Mouse (Mus musculus) left cerebral cortex, postnatal 10 days (tissue): ENCODE data around the gene Hist2h2aa1. TPM values are rescaled to one million over a fixed set of nuclear protein-coding genes. Genes with fewer than 3 reads are reported as not detected.

Experiments used
- microRNA-seq: library from miRNA; unstranded; fragments of <30 nt; microRNA quantifications from one replicate; pipeline ENCODE4 v1.2.0, GENCODE M21; 2022
- total RNA-seq, 2 experiments: library from RNA; stranded (reverse); gene quantifications; 2 replicates each; pipeline ENCODE4 v1.2.3; 2021

Hist2h2aa1 gene
- total RNA-seq, 2 experiments from 2014 or later = 2.8 to 6.5 TPM

Small RNAs within 50 kb of the gene (microRNA-seq; reads per million reads assigned to microRNA genes)
- gene Gm44492 (not detected), gene Gm47311 (not detected), gene Gm47313 (not detected)

Other genes starting within 250 kb of the Hist2h2aa1 start
- 10 to 100 TPM; 56.2 to 56.3 TPM for gene Plekho1, start 249.5 kb upstream of the Hist2h2aa1 start, total RNA-seq
- gene Vps45, start 187.0 kb upstream of the Hist2h2aa1 start, total RNA-seq = 10 to 100 TPM; 41.2 to 46.4 TPM
- 10 to 100 TPM; 13.4 to 17.6 TPM for gene Otud7b, start 141.0 kb upstream of the Hist2h2aa1 start, total RNA-seq
- 1 to 10 TPM; 5.3 to 6.7 TPM for gene Mtmr11, start 83.5 kb upstream of the Hist2h2aa1 start, total RNA-seq
- gene Sf3b4, start 73.2 kb upstream of the Hist2h2aa1 start, total RNA-seq = 10 to 100 TPM; 45.5 to 47.2 TPM
- 100 to 1,000 TPM; 404 to 435 TPM for gene Sv2a, start 64.3 kb upstream of the Hist2h2aa1 start, total RNA-seq
- 10 to 100 TPM; 19.3 to 22.2 TPM for gene Bola1, start 25.8 kb upstream of the Hist2h2aa1 start, total RNA-seq
- gene Hist2h2ab, start 25.6 kb upstream of the Hist2h2aa1 start, total RNA-seq = 10 to 100 TPM; 13.8 to 16.7 TPM
- 10 to 100 TPM; 34.2 to 37.9 TPM for gene Hist2h2ac, start 24.6 kb upstream of the Hist2h2aa1 start, total RNA-seq
- 1 to 10 TPM; 2.9 to 3.0 TPM for gene Hist2h2be, start 24.4 kb upstream of the Hist2h2aa1 start, total RNA-seq
- 10 to 100 TPM; 10.2 to 10.9 TPM for gene Hist2h3c2, start 6.4 kb upstream of the Hist2h2aa1 start, total RNA-seq
- 100 to 1,000 TPM; 281 to 297 TPM for gene Hist2h2aa2, start 5.2 kb upstream of the Hist2h2aa1 start, total RNA-seq
- gene Hist2h3c1, start 1.2 kb downstream of the Hist2h2aa1 start, total RNA-seq = not detected
- 10 to 100 TPM; 34.4 to 37.7 TPM for gene Hist2h4, start 17.8 kb downstream of the Hist2h2aa1 start, total RNA-seq
- 100 to 1,000 TPM; 116 to 121 TPM for gene Hist2h3b, start 23.2 kb downstream of the Hist2h2aa1 start, total RNA-seq
- gene Hist2h2bb, start 24.3 kb downstream of the Hist2h2aa1 start, total RNA-seq = 100 to 1,000 TPM; 161 to 194 TPM
- 1 to 10 TPM; 1.9 to 3.4 TPM for gene Fcgr1, start 48.5 kb downstream of the Hist2h2aa1 start, total RNA-seq
- gene BC107364, start 206.8 kb downstream of the Hist2h2aa1 start, total RNA-seq = not detected